Mouse (Mus musculus): Measurements from ENCODE around the gene Ttll8.
A peak's percentile ranks its signal among the peaks of the same experiment; 100 is the strongest.

The Ttll8 gene

GRCm38 (mm10) chr15:88882851-88883250, 71.4 kb downstream of the Ttll8 start:
- no peak for DNase-seq (ENCODE audit: low spot score in 2 of 2)

- no peak for DNase-seq (ENCODE audit: low spot score in 2 of 2)
Observed at GRCm38 (mm10) chr15:88881253-88882044, 72.8 kb downstream of the Ttll8 start.

GRCm38 (mm10) chr15:88877021-88877400, 77.2 kb downstream of the Ttll8 start:
- no peak for DNase-seq (ENCODE audit: low spot score in 2 of 2)

- DNase-seq (ENCODE audit: low spot score in 2 of 2), result peak; percentile 73 to 82
Observed at GRCm38 (mm10) chr15:88876155-88877020, 77.8 kb downstream of the Ttll8 start.

- DNase-seq (ENCODE audit: low spot score in 2 of 2), result no peak
Observed at GRCm38 (mm10) chr15:88875625-88876081, 78.6 kb downstream of the Ttll8 start.

- DNase-seq (ENCODE audit: low spot score in 2 of 2), result no peak
Observed at GRCm38 (mm10) chr15:88874477-88874876, 79.7 kb downstream of the Ttll8 start.

GRCm38 (mm10) chr15:88874061-88874460, 80.2 kb downstream of the Ttll8 start:
- no peak for DNase-seq (ENCODE audit: low spot score in 2 of 2)

GRCm38 (mm10) chr15:88870418-88871185, 83.6 kb downstream of the Ttll8 start:
- DNase-seq (ENCODE audit: low spot score in 2 of 2), result no peak

GRCm38 (mm10) chr15:88868024-88868742, 86.0 kb downstream of the Ttll8 start:
- DNase-seq (ENCODE audit: low spot score in 2 of 2), result no peak

- no peak for DNase-seq (ENCODE audit: low spot score in 2 of 2)
Observed at GRCm38 (mm10) chr15:88867368-88868023, 86.7 kb downstream of the Ttll8 start.

GRCm38 (mm10) chr15:88866934-88867356, 87.3 kb downstream of the Ttll8 start:
- DNase-seq (ENCODE audit: low spot score in 2 of 2), result no peak

- no peak for DNase-seq (ENCODE audit: low spot score in 2 of 2)
Observed at GRCm38 (mm10) chr15:88865888-88866695, 88.1 kb downstream of the Ttll8 start.

GRCm38 (mm10) chr15:88865061-88865460, 89.2 kb downstream of the Ttll8 start:
- no peak for DNase-seq (ENCODE audit: low spot score in 2 of 2)

- no peak for DNase-seq (ENCODE audit: low spot score in 2 of 2)
Observed at GRCm38 (mm10) chr15:88864270-88865030, 89.8 kb downstream of the Ttll8 start.

GRCm38 (mm10) chr15:88863695-88864231, 90.5 kb downstream of the Ttll8 start:
- DNase-seq (ENCODE audit: low spot score in 2 of 2), result peak; percentile 71 to 73

- peak; percentile 40 to 42 for DNase-seq (ENCODE audit: low spot score in 2 of 2)
Observed at GRCm38 (mm10) chr15:88862881-88863694, 91.1 kb downstream of the Ttll8 start.

GRCm38 (mm10) chr15:88861772-88862622, 92.2 kb downstream of the Ttll8 start, which contains the start of gene Pim3:
Gene Pim3 (plus strand): TSS chr15:88862186.
- DNase-seq (ENCODE audit: low spot score in 2 of 2), result peak; percentile 96

Data from natural killer cell, adult 2 months (primary cell).